Mouse (Mus musculus) Patski (cell line): ENCODE measurements around the gene Atp8b3. TPM values are rescaled to one million over a fixed set of nuclear protein-coding genes. Genes with fewer than 3 reads are reported as not detected.

Source experiments
- ATAC-seq: fragments of 100-300 bp; one replicate; pipeline ENCODE4 v1.8.0; 2021
- CTCF ChIA-PET: fragments of 350-600 bp; sonication (Branson Sonifier 250); formaldehyde crosslinking; loops from one replicate; lab custom pipeline; 2022; ENCODE audit warnings: inconsistent platforms; lab: Charles Lee
- POLR2A ChIA-PET: fragments of 350-600 bp; sonication (Branson Sonifier 250); formaldehyde crosslinking; loops from one replicate; lab custom pipeline; 2022; ENCODE audit warnings: antibody characterized with exemption, inconsistent platforms; lab: Charles Lee
- DNase-seq: peaks from one replicate; pipeline ENCODE4 v3.0.0-alpha.2; 2011; ENCODE audit warnings: low read depth, low spot score
- H3K27me3 ChIP-seq: fragments of 371-371 bp; one replicate; pipeline ENCODE4 v1.5.1; 2021
- CTCF ChIP-seq: fragments of 100-300 bp; IDR thresholded peaks from one replicate; pipeline ENCODE4 v1.5.1; 2021
- in situ Hi-C: fragments of 300-500 bp; cut with MboI; formaldehyde crosslinking; loops from 3 replicates; pipeline ENCODE4 v1.11.1; 2018; ENCODE audit warnings: low pct_unique_long_range_greater_than_20kb, mixed read lengths
- polyA plus RNA-seq: library from polyadenylated mRNA; unstranded; gene quantifications from one replicate; pipeline ENCODE4 v1.2.3, GENCODE M21; 2021

Atp8b3 gene
- polyA plus RNA-seq, 1 experiment from 2014 or later = 0.24 TPM

DNA sequence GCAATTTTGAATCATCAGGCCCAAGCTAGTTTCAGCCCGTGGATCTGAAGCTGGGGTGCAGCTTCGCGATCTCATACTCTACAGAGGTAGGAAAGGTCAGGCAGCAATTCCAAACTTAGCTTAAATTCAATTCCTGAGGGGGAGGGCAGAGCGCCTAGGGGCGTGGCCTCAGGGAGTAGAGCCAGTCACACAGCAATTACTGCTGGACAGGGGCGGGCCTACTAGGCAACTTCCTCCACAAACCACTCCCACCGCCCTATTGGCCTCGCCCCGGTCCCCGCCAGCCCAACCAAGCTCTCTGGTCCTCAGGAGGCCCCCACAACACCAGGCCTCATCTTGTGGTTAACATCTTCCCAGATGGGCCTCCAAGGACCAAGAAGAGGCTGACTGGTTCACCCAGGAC is 30.7 kb upstream of the Atp8b3 start:
- ChIA-PET CTCF (interaction anchor here (1.5 kb wide), 1 partner anchor 9 kb away, joined by 3 read pairs; no protein-coding TSS in a partner anchor), POLR2A (interaction anchor here (1.4 kb wide), 1 partner anchor 9 kb away, joined by 6 read pairs; the partner anchor contains the start of gene Rexo1)
- no peak for ATAC-seq
- DNase-seq = no peak
- H3K27me3 ChIP-seq = no peaks in the 10 kb centered on the region
- in situ Hi-C loops = no loop called here
- no peak for TF ChIP-seq CTCF

GRCm38 (mm10) chr10:80568876-80569275 is 30.0 kb upstream of the Atp8b3 start:
- ChIA-PET POLR2A (interaction anchor here (0.5 kb wide), 1 partner anchor 472 kb away, joined by 3 read pairs; no protein-coding TSS in a partner anchor), CTCF (no interaction called here)
- in situ Hi-C loops = no loop called here
- no peak for TF ChIP-seq CTCF
- ATAC-seq (no peak), DNase-seq (no peak)
- H3K27me3 ChIP-seq = no peaks in the 10 kb centered on the region

DNA sequence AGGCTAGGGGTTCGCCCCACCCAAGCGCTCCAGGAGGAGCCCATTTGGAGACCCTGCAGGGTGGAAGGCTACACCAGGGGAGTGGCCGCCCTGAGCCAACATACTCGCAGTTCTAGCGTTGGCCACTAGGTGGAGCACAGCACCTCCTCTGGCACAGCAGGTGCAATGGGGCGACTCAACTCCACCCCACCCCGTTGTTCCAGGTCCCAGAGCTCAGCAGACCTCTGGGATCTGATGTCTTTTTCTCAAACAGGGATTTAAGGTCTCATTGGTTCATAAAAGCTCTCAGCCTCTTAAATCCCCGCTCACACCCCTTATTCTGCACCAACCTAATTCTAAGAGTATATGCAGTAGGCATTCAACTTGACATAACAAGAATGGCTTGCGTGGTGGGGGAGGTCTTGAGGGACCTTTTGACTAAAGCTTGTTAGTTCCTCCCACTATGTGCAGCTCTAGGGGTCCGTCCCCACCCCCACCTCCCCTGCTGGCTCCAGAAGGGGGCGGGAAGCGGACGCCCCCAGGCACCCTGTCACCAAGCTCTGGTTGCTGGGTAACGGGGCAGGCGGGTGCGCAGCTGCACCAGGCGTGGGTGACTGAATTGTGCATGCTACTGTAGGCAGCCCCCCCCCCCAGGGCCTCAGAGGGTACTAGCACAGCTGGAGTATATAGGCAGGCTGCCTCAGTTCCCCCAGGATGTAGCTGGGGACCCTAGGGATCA is 27.6 kb upstream of the Atp8b3 start:
- TF ChIP-seq CTCF = no peak
- ChIA-PET POLR2A (no interaction called here), CTCF (interaction anchor here (0.9 to 3.3 kb wide), 13 partner anchors 9 to 176 kb away, joined by 3 to 25 read pairs (median 6); partner anchors contain the start of gene Ap3d1)
- no peaks in the 10 kb centered on the region for H3K27me3 ChIP-seq
- DNase-seq = no peak
- in situ Hi-C loops = no loop called here
- no peak for ATAC-seq

DNA sequence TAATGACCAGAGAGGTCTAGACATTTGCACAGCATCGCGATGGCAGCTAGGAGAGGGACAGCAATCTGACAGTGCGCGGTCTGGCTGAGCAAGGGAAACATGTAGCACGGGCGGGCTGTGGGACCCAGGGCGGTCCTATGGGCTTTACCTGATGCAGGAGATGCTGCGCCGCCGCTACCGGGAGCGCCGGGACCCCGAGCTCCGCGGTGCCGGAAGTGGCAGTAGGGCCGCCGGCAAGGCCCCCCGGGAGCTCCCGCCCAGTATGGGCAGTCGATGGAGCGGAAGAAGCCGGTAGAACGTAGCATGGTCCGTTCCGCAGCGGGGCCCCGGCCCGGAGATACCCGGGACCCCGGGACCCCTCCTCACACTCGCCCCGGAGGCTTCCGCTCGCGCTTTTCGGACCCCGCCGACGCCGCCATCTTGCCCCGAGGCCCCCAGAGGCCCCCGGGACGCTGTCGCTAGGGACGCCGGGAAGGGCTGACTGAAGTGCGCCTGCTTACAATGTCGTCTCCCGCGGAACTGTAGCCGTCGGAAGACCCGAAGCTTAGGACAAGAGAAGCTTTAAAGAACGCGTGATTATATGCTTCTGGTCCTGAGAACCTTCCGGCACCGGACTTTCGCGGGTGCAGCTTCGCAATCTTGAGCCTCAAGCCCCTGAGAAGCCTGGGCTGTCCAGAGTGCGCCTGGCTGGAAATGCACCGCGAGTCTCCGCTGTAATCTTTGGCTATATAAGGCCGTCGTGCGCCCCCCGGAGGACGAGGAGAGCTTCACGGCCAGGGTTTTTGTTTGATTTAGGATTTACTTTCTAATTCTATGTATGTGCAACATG is 22.4 kb upstream of the Atp8b3 start, which contains the start of gene Rexo1:
Rexo1 (minus strand) TSS at position 445 of the 829 bp plus-strand sequence.
- CTCF ChIA-PET = interaction anchor here (1.1 to 1.9 kb wide), 11 partner anchors 9 to 159 kb away, joined by 3 to 13 read pairs (median 6); no protein-coding TSS in a partner anchor
- peak; percentile 35 for ATAC-seq
- in situ Hi-C loops = no loop called here
- no peaks in the 10 kb centered on the region for H3K27me3 ChIP-seq
- peak; percentile 77 for DNase-seq
- POLR2A ChIA-PET = interaction anchor here (0.6 to 1.6 kb wide), 5 partner anchors 9 to 360 kb away, joined by 3 to 6 read pairs (median 3); no protein-coding TSS in a partner anchor
- no peak for TF ChIP-seq CTCF

DNA sequence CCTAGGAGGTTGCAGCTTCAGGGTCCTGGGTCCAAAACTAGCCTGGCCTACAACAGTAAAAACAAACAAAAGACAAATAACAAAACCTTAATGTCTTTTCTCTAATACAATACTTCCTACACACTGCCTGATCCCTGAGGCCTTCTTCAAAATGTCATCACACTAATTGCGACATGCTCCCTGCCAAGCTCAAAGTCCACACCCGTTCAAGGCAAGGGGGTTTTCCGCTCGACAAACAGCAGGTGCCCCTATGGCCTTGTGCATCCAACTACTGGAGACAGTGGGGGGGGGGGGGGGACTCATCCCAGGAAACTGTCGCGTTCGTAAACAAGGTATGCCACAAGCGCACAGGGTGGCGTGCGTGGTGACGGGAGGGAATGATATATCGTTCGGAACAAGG is 21.7 kb upstream of the Atp8b3 start:
- in situ Hi-C loops = no loop called here
- TF ChIP-seq CTCF = no peak
- no peaks in the 10 kb centered on the region for H3K27me3 ChIP-seq
- no peak for DNase-seq
- POLR2A ChIA-PET = interaction anchor here (0.9 to 1.6 kb wide), 3 partner anchors 9 to 72 kb away, joined by 3 to 6 read pairs (median 4); no protein-coding TSS in a partner anchor
- CTCF ChIA-PET = interaction anchor here (1.2 to 1.9 kb wide), 4 partner anchors 8 to 137 kb away, joined by 3 to 13 read pairs (median 6); no protein-coding TSS in a partner anchor
- ATAC-seq = no peak

DNA sequence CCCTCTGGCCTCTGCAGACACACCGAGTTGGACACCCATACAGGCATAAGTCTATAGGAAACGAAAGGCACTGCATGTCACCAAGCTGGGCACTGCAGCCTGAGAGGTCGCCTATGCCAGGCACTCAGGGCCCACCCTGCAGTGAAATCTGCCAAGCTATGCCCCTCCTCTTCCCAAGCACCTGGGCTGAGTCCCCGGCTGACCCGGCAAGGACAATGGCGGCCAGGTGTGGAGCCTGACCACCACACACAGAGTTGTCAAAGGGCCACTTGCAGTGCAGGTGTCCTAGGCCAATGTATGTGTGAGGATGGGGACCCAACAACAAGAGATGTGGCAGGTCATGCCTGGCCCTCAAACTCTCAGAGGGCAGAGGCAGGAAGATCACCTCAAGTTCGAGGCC is 20.5 kb upstream of the Atp8b3 start:
- in situ Hi-C loops = no loop called here
- ATAC-seq = no peak

GRCm38 (mm10) chr10:80557346-80557965 is 18.5 kb upstream of the Atp8b3 start:
- CTCF ChIA-PET = interaction anchor here (0.8 to 2.9 kb wide), 11 partner anchors 9 to 172 kb away, joined by 3 to 25 read pairs (median 4); no protein-coding TSS in a partner anchor
- ATAC-seq (peak; percentile 12), DNase-seq (no peak)
- TF ChIP-seq CTCF = no peak
- POLR2A ChIA-PET = no interaction called here
- H3K27me3 ChIP-seq = no peaks in the 10 kb centered on the region
- in situ Hi-C loops = no loop called here

More for the DNA sequence above, 20.5 kb upstream of the Atp8b3 start:
- ChIA-PET CTCF (no interaction called here), POLR2A (no interaction called here)
- H3K27me3 ChIP-seq = no peaks in the 10 kb centered on the region
- DNase-seq = no peak
- TF ChIP-seq CTCF = no peak

DNA sequence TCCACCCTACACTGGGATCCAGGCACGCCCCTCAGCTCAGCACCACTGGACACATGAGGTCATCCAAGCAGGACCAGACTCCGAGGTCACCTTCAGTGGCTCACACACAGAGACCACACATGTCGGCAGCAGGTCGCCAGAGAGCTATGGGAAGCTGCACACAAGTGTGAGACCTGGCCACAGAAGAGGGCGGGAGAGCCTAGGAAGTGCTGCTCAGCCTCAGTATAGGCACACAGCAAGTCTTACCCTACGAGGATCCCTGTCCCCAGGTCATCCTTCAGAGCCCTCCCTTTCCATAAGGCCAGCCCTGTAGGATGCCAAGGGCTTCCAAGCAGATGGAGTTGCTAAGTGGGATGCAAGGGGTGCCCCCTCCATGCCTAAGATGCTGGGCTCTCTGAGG is 15.1 kb upstream of the Atp8b3 start:
- POLR2A ChIA-PET = interaction anchor here (1.2 kb wide), 1 partner anchor 23 kb away, joined by 3 read pairs; no protein-coding TSS in a partner anchor

DNA sequence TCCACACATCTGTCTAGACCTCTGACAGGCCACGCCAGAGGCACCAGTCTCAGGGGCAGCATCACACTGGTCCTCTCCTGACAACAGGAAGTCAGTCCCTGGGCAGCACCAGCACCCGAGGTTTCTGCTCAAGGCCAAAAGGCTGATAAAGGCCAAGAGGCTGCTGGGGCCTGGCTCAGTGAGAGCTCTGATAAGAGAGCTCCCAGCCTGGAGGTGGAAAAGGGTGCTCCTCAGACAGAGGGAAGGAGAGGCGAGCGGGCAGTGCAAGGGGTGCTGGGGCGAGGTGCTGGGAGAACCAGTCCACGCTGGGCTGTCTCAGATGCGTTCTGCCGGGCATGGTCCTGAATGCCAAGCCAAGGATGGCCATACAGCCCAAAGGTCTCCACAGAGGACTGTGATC is 14.7 kb upstream of the Atp8b3 start:
- CTCF ChIA-PET = interaction anchor here (0.9 to 2.6 kb wide), 3 partner anchors 8 to 107 kb away, joined by 3 to 7 read pairs (median 4); partner anchors contain the start of gene Rexo1

More for the DNA sequence above, 15.1 kb upstream of the Atp8b3 start:
- in situ Hi-C loops = loop anchor here (5.0 kb wide), 2 partner anchors 42 to 107 kb away; no protein-coding TSS in a partner anchor
- H3K27me3 ChIP-seq = no peaks in the 10 kb centered on the region
- no peak for TF ChIP-seq CTCF
- no peak for ATAC-seq
- DNase-seq = no peak
- CTCF ChIA-PET = interaction anchor here (0.9 to 1.4 kb wide), 2 partner anchors 45 to 108 kb away, joined by 3 to 4 read pairs; no protein-coding TSS in a partner anchor

More for the DNA sequence above, 14.7 kb upstream of the Atp8b3 start:
- no peak for TF ChIP-seq CTCF
- H3K27me3 ChIP-seq = no peaks in the 10 kb centered on the region
- POLR2A ChIA-PET = no interaction called here
- DNase-seq = no peak
- in situ Hi-C loops = loop anchor here (5.0 kb wide), 2 partner anchors 41 to 106 kb away; no protein-coding TSS in a partner anchor
- ATAC-seq = no peak
